Mouse (Mus musculus) urinary bladder, postnatal 25 days (tissue): ENCODE data around the gene Mtcl1.

ENCODE experiments used
- DNase-seq: peaks from one replicate; pipeline ENCODE4 v3.0.0; 2022; ENCODE audit warnings: low spot score

Gene Mtcl1

DNA sequence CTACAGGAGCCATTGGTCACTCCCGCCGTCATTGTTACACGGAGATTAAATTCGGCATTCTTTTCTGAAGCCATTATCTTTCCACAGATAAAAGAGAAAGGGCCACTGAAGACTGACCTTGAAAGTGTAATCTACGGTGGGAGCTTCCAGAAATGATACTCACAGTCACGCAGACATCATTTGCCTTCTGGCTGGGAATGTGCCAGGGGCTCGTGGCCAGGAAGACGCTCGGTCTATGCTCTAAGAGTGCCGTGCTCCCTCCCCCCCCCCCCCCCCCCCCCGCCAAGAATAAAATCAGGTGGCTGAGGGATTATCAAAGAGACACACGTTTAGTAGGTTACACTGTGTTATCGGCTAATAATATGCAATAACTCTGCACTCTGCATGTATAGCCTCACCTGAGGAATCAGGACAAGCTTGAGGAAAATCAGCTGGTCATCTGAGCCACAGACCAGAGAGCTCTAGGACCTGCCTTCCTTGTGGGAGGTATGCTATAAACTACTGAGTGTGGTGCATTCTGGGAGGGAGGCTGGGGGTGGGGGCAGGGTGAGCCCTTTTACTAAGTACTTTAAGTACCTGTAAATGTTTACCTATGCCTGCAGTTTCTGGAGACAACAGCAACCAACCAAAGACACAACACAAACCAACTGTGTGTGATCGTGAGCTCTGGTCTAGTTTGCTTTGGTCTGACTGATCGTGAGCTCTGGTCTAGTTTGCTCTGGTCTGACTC, 87.1 kb downstream of the Mtcl1 start:
- DNase-seq, result no peak

DNA sequence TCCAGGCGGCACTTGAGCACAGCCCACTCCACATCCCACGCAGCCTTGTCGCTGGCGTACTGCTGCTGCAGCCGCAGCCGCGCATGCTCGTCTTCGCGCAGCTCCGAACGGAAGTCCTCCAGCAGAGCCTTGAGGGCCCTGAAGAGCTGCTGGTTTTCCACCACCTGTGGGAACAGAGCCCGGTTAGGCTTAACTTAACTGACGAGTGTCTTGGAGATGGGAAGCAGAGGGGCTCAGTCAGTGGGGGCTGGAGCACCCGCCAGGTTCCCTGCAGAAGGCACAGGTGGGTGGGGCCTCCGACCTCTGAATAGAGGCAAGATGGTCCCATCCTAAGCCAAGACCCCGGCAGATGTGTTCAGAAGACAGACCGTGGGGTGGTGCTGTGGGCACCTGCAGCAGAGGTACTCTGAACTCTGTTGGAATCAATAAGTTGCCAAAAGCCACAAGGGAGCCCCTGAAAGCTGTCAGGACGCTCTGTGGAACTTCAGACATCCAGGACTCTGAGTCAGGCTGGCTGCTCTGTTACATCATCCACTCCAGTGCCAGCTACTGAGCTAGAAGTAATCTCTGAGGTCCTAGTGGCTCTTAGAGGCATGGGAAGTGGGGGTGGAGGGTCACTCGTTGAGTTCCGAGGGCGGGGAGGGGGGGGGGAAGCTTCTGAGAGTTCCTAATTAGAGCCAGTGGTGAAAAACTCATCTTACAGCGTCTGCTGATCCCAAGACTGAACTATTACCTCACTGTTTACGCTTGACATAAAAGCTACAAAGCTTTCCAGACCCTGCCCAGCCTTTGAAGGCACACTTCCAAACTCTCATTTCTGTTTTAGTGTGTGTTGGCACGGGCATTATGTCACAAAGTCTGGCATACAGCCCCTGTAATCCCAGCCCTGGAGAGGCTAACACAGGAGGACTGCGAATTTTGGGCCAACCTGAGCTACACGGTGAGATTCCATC, 91.2 kb downstream of the Mtcl1 start:
- no peak for DNase-seq

DNA sequence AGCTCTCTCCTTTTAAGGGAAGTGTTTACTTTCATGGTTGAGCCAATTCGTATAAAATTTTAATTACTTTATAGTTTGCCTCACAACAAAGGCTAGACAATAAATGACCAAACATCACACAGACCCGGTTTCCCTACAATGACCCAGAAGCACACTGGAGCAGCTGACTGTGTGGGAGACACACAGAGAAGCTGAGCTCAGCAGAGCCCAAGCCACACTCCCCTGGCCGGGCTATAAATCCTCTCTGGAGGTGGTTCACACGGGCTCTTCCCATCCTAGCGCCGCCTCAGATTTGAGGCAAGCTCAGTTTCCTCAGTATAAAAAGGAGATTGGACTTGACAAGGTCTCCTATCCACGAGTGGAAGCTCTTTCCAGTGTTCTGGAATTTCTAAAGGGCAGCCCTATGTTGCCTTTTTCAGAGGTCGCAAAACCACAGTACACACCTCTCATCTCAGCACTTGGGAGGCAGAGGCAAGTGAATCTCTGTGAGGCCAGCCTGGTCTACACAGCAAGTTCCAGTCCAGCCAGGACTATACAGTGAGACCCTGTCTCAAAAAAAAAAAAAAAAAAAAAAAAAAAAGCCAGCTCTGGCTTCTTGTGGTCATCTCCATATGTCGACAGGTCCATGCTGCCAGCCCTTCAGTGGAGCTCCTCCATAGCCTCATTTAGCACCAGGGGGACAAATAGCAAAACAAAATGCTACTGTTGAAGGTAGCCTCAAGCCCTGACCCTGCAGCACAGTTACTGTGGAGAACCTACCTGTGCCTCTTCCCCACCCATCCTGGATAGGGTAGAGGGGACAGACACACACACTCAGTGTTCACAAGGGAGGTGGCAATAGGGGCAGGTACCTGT, 92.2 kb downstream of the Mtcl1 start:
- DNase-seq, result no peak

DNA sequence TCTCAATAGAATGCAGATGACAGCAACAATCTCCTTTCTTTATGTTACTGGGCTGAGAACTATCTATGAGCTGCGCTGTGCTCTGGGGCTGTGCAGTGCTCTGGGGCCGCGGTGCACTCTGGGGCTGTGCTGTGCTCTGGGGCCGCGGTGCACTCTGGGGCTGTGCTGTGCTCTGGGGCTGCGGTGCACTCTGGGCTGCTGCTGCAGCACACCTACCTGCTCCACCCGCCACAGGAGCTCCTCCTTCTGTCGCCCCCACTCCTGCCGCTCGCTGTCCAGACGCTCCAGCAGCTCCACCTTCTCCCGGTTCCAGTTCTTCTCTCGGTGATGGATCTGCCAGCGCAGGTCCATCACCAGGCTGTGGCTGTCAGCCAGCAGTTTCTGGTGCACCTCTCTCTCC, 95.6 kb downstream of the Mtcl1 start:
- no peak for DNase-seq

DNA sequence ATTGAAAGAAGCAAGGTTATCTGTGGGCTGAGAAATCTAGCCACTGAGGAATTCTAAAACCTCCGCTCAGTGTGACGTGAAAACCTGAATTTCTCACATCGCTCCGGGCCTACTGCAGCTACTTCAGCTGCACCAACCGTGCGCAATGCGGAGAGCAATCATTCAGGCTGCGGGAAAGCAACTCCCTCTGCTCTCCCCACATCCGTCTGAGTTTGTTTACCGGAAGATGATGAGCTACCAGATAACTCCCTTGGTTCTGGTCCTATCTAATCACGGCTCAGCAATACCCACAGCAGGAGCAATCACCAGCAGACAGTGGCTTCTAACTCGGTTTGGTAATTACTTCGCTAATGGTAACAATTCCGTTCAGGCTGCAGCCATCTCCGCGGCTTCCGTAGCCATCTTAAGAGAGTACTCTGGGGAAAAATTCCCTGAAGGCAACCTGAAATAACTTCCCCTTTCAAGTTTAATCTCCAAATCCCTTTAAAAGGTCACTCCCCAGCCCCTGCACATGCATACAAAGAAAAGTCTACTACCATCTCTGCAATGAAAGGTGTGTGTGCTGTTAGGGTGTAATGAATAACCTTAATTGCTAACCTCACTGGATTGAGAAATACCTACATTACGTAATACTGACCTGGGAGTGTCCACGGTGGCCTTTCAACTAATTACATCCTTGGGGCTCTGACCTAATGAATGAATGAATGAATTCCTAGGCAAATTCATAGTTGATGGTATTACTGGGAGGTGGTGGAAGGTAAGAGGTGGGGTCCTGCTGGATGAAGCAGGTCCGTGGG, 96.5 kb downstream of the Mtcl1 start:
- no peak for DNase-seq

DNA sequence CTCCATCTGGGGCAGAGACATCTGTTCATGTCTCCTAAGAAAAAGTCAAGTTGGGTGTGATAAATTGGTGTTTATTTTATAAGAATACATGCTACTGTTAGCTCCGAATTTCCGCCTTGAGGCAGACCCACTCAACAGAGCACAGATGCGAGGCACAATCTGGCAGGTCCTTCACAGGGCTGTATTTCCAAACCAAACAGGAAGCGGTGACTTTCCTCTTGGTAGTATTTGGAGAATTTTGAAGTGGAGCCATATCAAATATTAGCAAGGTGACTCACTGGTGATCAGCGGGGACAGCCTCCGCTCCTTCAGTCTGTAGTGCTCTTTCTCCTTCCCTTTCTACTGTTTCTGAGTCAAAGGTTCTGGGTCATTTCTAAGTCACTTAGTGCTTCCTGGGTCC, 97.3 kb downstream of the Mtcl1 start:
- DNase-seq, result peak; percentile 17

DNA sequence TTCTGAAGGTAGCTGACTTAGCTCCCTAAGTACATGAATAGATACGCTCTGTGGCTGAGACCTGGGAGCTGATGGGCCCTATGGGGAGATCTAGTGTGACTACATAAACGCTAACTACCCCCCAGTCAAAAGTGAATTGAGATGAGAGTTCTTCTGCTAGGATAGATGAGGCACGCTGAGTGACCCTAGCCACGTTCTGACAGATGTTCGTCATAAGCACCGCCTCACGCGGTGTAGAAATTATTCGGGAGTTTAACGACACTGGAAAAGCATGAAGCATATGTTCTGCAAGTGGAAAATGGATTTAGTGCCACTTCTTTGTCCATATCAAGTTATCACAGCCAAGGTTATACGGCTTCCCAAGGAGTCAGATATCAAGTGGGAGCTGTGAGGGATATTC, 98.9 kb downstream of the Mtcl1 start:
- DNase-seq, result no peak

DNA sequence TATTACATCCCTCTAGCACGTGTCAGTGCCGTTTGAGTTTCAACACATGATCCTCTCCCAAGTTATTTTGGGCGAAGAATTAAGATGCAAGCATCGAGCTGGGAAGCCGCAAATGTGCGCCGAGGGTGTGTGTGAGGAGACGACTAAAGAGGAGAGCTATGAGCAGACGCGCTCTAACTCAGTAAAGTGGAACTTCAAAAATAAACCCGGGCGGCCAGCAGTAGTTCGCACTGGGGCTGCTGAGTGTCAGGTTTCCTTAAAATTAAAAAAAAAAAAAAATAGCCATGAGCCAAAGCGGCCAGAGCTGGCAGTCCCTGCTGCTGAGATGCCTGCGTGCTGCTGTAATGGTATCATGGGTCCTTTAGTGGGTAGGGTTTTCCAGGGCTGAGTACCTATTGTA, 99.4 kb downstream of the Mtcl1 start:
- no peak for DNase-seq

DNA sequence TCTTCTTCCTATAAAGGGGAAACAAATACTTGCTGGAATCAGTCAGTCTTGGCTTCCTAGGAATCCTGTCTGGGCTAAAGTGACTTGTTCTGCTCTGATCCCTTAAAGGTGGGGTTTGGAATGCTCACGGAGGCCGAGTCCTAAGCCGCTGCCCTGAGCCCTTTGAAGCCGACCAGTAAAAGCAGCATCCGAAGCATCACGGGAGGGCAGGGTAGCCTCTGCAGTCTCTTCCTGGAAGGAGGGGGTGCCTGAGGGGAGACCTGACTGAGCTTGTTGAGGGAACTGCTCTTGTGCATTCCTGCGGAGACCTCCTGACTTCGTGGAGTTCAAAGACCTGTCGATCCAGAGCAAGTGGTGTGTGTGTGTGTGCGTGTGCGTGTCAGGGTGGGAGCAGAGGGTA, 103.2 kb downstream of the Mtcl1 start:
- no peak for DNase-seq

DNA sequence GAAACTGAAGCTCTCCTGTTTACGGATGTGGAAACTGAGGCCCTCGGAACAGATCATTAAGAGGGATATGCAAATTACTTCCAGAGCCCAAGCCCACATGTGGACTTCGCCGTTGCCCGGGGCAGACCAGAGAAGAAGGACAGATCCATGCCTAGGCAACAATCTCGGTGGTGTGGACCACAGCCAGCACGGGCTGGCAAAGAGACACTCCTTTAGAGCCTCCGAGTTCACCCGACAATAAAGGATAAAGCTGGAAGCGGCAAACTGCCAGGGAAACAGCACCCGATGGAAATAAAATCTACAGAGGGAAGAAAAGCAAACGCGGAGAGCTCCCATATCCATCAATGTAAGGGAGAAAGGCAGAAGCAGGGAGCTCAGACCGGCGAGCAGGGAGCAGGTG, 103.9 kb downstream of the Mtcl1 start:
- no peak for DNase-seq

DNA sequence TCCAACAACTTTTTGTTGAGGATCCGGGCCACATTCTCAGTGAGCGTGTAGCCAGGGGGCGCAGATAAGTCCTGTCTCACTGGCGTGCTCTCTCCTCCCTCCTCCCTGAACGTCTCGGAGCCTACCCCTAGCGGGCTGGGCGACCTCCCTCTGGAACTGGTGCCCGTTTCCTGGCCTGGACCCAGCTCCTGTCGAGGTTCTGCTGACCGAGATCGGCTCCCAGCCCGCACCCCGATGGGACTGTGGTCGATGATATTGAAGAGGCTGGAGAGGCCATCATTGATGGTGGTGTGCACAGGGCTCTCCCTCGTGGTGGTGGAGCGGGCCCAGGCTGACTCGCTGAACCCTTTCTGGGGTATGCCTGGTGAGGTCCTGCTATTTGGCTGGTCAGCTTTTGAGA, 106.6 kb downstream of the Mtcl1 start:
- DNase-seq, result no peak

DNA sequence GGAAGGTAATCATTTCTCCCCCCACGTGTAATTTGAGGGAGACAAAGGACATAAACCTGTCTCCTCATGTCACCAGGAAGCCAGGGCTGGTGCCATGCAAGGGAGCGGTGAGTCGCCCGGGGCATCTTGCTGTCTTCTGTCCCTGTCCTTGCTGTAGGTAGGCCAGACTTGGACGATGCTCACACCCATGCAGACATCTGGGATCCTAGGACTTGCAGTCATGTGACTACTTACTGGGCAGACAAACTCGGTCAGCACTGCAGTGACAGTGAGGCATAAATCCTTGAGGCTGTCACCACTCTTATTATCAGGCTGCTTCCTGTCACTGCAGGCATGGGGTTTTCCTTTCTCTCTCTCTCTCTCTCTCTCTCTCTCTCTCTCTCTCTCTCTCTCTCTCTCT, 107.9 kb downstream of the Mtcl1 start:
- DNase-seq, result no peak

DNA sequence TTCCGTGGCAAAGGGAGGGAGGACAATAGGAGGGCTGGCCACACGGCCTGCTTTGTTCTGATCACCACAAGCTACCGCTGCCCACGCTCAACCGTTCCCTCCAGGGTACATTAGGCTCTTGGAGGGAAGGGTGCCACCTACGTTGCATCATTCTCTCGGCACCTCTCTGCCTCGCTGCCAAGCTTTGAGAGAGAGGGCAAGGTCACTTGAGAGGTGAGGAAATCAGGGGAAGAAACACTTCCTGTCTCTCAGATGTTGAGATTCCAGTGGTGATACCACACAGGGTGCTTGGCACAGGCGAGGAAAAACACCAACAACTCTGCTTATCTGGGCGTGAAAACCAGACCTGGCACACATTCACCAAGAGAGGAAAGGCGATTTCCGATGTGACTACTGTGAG, 108.8 kb downstream of the Mtcl1 start:
- DNase-seq, result no peak

DNA sequence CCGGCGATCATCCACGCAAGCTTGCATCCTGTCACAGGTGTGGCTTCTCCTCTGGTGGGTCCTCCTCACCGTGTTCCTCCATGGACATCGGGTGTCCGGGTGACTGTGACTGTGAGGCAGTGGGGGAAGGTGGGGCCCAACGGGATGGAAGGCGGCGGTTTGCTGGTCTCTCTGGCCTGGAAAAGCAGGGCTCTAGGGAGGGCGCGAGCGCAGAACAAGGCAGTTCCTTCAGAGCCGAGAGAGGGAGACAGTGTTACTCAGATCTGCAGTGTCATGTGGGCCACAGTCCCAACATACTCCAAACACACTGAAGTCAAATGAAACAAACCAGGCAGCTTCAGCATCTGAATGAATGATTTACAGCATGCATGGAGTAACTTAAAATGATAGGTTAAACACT, 111.6 kb downstream of the Mtcl1 start:
- no peak for DNase-seq

DNA sequence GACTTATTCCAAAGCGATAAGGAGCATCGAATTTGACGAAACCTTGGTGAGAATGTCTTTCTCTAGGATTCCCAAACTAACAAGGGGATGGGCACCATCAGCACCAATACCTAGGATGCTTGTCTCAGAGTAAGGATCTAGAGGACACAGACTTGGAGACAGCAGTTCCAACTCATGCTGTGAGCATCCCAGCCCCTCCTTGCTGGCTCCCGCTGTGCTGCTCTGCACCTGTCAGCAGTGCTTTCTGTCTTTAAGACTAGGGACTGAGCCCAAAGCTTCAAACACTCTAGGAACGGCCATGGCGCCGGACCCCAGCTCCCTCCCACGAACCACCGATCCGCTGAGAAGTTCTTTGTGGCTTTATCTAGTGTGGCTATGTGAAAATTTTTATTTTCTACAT, 114.0 kb downstream of the Mtcl1 start:
- no peak for DNase-seq

DNA sequence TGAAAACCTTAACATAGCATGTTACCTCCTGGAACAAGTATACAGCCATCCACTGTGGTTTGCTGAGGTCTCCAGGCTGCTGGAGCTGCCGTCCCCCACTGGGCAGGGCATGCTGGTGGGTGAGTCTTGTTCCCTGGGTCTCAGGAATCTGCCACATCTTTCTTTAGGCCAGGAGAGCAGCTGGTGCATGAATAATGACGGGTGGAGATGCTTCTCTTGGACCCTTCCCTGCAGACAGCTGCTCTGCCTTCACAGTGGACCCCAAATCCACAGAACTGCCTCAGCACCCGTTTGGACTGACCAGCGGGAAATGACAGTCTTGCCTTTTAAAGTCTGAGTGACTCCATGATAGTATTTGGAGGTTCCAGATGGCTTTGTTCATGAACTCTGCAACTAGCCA, 114.7 kb downstream of the Mtcl1 start:
- DNase-seq, result no peak

DNA sequence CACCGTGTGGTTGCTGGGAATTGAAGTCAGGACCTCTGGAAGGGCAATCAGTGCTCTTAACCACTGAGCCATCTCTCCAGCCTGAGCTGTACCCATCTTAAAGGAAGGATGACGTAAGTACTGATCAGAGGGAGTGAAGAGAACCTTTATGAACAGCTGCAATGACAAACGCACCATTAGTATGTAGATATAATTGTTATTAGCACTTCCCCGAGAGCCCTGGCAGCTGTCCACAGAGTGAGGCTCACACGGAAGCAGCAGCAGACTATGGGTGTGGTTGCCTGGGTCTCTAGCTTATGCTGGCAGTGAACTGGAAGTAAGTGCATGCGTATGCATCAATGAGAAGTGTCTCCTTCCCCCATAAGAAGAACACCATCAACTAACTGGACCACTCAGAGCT, 118.3 kb downstream of the Mtcl1 start:
- DNase-seq, result no peak

DNA sequence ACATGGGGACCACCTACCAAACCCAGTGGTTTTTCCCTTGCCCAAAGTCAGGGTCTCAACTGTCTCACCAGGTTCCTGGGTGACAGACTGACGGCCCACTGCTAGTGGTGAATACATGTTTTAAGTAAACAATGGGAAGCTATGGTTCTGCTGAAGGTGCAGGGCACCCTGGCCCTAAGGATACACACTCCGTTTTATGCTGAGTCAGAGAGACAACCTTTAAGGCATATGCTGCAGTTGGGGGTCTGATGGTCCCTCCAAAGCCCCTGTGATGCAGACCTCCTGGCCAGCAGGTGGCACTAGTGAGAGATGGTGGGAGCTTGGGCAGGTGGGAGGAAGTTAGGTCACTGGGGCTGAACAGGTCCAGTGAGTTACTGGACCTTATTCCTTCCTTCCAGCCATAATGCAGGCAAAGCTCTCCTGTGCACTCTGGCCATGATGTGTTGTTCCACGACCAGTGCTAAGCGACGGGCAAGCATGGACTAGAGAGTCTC, 123.0 kb downstream of the Mtcl1 start:
- no peak for DNase-seq

DNA sequence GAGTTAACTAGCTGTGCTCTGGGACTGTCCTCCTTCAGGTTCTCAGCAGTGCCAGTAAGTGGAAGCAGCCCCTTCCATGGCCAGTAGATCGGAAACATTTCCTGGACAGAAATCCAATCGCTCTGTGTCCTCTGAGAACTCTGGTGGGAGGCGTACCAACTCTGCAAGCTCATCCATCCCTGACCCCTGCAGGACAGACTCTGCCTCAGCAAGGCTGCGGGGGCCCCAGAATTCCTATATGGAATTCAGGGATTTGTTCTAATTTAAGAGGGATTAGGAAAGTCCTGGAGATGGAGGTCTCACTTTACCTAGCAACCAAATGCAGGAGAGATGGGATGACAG, 123.4 kb downstream of the Mtcl1 start:
- no peak for DNase-seq

DNA sequence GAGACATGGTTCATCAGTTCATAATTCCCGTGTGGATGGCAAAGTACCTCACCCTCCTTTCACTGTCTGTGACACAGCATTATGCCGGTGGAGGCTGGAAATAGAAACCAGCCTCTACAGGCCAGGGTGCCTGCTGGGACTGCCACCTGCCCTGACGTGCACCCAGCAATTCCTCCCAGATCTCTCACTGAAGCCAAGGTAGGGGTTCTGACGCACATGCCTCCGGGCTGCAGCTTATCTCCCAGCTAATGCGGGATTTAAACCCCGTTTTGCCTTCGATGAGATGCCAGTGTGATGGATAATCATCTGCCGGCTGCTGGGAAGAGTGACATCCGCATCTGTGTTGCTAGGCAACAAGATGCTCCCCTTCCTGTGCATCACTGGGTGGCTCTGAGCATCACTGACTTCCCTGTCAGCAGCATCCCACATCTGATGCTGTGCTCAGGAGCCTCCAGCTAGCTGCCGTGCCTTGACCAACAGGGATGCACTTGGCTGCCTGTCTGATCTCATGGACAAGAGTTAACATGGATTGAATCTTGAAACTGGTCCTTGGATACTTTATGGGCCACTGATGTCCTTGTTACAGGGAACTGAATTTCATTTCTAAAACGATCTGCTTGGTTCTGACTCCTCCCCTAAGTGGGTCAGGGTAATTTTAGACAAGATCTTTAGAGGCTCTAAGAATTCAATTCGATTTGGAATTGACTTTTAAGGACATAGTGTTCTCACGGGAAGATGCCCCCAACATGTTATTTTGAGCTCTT, 123.9 kb downstream of the Mtcl1 start:
- DNase-seq, result no peak

DNA sequence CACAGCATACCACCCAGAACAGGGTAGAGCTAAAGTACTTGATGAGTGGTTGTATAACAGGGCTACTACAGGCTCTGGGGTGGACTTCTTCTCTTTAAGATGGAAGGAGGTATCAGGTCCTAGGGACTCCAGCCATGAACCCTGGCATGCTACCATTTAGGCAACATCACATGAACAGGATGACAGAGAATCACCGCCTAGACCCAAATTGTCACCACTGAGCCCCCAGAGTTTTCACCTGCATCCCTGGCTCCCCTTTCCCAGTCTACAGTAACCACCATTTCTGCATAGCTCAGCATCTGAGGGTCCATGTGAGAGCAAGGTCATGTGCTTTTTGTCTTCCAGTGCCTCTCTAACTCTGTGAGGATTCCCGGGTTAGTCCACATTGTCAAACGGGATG, 124.7 kb downstream of the Mtcl1 start:
- no peak for DNase-seq
